Mouse (Mus musculus): Measurements from ENCODE around the gene Il2ra.
"Not testable (repeated sequence)": the region's sequence is repeated elsewhere in the genome, so short reads cannot be mapped to it uniquely, and the experiment has no call there.

The Il2ra gene

DNA sequence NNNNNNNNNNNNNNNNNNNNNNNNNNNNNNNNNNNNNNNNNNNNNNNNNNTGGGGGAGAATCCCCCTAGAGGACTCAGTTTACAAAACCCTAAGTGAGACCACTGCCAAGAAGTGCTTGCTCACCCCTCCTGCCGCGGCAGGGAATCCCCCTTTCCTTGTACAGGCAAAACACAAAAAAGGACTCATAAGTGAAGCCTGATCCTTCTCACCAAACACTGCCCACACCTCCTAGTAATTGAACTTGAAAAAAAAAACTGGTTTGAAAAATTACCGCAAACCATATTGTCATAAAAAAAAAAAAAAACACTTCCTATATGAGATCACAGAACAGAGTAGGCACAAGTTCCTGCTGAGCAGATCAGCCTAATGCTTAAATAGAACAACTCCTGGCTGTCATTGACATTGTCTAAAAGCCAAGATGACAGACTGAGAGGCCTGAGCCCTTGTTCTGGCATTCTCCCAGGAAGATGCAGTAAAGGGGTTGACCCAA, at the start of gene Il2ra:
Gene Il2ra, plus strand, starts transcription at position 357 of the 491 bp plus-strand sequence.
- DNase-seq, result no peak

- no peak for DNase-seq
Observed at GRCm38 (mm10) chr2:11596690-11597089, 45.9 kb upstream of the Il2ra start.

DNA sequence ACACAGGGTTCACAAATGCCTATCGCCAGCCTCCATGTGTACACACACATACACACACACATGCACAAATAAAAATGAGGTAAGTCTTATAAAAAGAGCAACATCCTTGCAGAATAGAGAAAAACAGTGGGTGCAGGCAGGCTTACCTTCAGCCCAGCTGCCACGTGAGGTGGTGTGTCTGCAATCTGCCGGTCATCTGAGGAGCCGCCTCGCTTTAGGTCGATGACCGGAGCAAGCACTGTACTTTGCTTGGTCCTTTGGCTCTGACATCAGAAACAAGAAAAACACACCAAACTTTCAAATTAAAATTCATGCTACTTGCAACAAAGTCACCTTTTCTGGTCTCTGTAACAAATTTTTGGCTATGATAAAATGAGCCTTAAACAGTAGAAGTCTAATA, 44.7 kb upstream of the Il2ra start:
- DNase-seq, result no peak

DNA sequence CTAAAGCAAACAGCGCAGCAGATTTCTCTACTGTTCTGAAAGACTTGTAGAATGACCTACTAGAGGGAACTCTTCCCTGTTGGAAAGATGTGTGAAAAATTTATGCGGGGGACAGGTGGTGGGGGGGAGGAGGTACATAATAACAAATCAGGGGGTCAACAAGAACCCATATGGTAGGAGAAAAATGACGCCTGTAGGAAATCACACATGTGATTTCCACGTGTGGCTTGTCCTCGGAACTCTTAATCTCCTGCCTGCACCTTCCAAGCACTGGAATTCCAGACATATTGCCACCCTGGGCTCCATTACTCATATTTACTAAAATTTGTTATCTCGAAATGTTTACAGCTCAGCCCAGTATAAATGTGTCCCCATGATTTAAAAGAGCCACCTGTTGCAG, 40.8 kb upstream of the Il2ra start:
- DNase-seq, result no peak

DNA sequence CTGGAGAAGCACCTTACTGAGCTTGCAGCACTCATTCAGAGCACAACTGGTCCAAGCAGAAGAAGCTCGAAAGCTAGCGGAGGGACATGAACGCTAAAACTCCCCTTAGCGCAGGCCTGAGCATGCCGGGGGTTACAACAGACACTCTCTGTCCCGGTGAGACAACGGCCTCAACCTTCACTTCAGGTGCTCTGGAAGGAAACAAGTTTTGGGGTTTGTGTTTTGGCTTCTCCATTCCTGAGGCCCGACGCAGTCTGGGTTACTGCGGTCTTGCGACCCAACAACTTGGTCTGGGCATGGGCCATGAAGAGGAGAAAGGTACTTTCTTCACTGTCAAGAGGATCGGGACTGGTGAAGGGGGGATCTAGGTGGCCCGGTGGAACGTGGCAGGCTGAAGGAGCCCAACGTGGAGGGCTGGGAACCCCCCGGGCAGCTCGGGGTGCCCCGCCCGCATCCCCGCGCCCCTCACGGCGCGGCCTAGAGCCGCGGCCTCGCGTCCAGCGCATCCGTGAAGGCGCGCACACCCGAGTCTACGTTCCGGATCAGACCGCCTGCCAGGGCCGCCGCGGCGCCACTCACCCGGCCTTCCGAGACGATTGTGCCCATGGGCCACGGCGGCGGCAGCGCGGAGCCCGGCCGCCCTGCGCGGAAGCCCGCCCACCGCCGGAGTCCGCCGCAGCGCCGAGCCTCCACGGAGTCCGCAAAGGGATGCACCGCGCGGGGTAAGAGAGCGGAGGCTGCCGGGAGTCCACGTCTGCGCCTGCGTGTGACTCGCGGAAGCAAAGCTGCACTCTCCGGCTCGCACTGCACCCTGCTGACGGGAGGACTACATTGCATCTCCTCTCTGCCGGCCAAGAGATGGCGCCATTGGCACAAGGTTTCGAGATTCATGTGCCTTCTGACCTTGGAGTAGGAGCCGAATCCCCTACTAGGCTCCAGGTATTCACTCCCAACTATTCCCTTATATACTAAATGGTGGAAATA, 39.8 kb upstream of the Il2ra start:
- DNase-seq, result peak; percentile 97

- DNase-seq, result no peak
Observed at GRCm38 (mm10) chr2:11604053-11604452, 38.6 kb upstream of the Il2ra start, which contains the start of gene Rbm17. Gene Rbm17, minus strand, starts transcription at chr2:11604153.

- no peak for DNase-seq
Observed at GRCm38 (mm10) chr2:11604911-11605310, 37.7 kb upstream of the Il2ra start.

- DNase-seq, result not testable (repeated sequence)
Observed at GRCm38 (mm10) chr2:11606718-11607117, 35.9 kb upstream of the Il2ra start.

GRCm38 (mm10) chr2:11612939-11613338, 29.7 kb upstream of the Il2ra start:
- not testable (repeated sequence) for DNase-seq

- no peak for DNase-seq
Observed at GRCm38 (mm10) chr2:11616846-11617245, 25.8 kb upstream of the Il2ra start.

- DNase-seq, result no peak
Observed at GRCm38 (mm10) chr2:11619598-11619997, 23.0 kb upstream of the Il2ra start.

DNA sequence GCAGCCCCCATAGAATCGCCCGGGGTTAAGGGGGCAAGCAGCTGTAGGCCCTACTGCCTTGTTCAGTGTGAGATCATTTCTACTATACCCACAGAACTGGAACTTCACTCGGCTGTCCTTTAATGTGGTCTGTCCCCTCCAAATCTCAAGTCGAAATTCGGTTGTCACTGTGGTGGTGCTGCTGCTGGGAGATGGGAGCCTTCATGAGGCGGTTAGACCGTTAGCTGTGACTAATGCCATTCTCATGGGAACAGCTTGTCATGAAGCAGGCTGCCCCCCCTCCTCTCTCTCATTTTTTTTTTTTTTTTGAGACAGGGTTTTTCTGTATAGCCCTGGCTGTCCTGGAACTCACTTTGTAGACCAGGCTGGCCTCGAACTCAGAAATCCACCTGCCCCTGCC, 19.4 kb upstream of the Il2ra start:
- no peak for DNase-seq

DNA sequence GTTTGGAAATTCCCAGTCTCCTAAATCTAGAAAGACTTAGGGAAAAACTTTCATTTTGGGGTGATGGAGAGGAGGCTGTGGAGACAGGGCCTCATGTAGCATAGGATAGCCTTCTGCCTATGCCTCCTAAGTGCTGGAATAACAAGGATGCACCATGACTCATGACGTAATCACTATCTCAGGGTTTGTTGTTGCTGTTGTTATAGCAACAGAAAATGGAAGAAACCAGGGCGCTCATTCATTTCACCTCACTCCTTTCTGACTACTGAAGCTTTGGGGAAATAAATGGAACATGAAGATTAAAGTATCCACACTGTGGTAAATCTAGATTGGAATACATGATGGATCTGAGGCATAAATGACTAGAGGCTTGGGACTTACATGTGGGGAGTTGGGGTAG, 18.9 kb upstream of the Il2ra start:
- no peak for DNase-seq

- no peak for DNase-seq
Observed at GRCm38 (mm10) chr2:11625890-11626289, 16.7 kb upstream of the Il2ra start, which contains the start of gene Gm17490. Gene Gm17490, minus strand, starts transcription at chr2:11626264.

DNA sequence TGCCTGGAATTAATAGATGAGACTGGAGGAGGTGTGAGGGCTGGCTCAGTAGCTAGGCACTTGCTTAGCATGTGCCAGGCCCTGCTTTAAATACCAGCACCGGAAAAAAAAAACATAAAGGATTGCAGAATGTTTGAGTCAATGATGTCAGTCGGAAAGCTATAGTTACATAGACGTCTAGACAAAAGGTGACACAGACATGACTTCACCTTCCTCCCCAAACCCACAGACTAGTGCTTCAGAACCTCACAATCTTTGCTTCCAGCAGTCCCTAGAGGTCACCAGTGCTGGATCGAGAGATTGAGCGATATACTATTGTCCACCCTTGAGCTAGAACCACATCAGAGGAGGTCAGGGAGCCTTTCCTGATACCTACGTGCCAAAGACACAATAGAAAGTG, 7.6 kb upstream of the Il2ra start:
- DNase-seq, result no peak

DNA sequence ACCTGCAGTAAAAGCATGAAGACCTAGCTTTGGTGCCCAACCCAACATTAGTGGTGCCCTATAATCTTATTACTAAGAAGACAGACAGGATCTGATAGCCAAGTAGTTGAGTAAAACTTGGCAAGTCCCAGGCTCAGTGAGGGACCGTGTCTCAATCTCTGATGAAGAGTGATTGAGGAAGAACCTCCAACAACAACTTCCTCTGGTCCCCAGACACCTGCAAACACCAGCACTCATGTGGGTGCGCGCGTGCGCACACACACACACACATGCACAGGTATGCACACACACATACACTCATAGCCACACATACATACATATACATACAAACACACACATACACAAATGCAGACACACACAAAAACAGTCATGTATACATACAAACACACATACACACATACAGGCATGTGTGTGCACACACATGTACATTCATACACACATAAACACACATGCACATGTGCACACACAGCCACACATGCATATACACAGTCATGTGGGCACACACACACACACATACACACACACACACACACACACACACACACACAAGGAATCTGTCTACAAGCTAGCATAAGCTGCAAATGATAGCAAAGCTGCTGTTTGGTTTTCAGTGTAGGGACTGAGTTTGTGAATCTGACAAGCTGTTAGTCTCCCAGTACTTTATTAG, 7.0 kb upstream of the Il2ra start:
- no peak for DNase-seq

DNA sequence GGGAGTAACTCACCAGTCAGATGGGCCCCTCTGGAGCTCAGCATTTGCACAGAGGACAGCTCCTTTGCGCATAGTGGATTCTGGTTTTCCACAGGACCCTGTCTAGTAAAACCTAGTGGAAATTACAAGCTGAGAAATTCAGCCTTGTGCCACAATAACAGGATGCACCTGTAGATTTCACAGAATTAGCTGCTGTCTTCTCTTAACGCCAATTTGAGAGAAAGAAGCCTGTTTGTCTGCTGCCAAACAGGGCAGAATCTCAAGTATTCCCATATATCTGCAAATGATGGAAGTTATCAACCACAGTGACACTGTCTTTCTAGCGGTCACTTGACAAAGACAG, 6.5 kb upstream of the Il2ra start:
- DNase-seq, result no peak

DNA sequence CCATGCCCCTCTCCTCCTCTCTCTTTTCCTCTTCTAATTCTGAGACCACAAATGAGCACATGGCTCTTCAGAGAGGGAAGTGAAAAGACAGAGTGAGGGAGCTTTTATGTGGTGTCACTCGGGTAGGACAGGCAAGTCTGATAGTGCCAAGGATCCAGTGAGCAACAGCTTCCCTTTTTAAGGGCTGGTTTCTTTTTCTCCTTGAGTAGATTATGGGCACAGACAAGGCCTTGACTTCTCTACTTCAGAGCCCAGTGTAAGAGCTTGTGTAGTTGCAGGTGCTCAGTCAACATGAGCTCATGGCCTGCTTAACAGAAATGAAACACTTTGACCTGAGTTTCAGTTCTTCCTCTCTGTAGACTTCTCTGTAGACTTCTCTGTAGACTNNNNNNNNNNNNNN, 5.5 kb upstream of the Il2ra start:
- DNase-seq, result no peak

DNA sequence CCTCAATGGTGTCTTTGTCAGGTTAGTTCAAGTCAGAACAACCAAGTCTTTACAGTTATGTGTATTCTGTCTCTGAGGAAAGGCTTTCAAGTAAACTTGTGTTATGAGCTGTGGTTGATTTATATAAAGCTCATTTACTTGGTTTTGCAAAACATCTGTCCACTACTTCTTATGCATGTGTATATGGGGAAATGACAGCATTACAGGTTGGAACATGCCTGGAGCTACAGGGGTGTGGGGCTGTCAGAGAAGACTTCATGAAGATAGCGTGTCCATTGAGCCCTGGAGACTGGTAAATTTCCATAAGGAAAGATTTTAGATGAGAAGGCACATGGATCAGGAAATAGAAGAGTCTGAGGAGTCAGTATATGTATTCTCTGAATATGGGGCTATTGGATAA, 1.4 kb downstream of the Il2ra start:
- no peak for DNase-seq

DNA sequence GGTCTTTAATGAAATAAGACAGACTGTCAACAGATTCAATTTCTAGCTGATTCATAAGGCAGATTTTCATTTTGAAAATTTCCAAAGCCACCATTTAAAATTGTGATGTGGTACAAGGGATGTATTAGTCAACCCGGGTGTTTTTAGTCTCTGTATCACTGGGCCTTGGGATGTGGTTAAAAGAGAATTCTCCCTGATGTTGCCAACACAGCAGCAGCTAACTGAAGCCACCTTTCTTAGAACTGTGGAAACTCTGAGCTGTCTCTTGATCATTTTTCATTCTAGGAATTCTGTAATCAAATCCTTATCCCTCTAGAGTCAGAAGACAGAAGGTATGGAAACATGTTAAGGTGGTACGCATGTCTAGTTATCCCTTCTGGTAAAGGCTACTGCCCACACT, 2.7 kb downstream of the Il2ra start:
- no peak for DNase-seq

DNA sequence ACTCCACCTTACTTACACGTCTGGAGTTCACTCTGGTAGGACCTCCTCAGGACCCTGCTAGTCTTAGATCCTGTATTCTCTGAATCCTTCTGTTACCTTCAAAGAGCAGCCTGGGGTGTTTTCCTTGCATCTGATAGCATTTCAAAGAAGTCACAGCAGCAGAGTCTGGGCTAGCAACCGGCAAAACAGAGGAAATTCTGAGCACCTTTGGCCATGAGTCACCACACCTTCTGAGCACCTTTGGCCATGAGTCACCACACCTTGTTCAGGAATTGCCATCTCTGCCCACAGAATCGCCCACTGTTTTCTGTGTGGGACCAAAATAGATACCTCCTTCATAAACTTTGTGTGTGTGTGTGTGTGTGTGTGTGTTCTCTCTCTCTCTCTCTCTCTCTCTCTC, 8.9 kb downstream of the Il2ra start:
- DNase-seq, result no peak

GRCm38 (mm10) chr2:11652196-11652595, 9.6 kb downstream of the Il2ra start:
- DNase-seq, result no peak

DNA sequence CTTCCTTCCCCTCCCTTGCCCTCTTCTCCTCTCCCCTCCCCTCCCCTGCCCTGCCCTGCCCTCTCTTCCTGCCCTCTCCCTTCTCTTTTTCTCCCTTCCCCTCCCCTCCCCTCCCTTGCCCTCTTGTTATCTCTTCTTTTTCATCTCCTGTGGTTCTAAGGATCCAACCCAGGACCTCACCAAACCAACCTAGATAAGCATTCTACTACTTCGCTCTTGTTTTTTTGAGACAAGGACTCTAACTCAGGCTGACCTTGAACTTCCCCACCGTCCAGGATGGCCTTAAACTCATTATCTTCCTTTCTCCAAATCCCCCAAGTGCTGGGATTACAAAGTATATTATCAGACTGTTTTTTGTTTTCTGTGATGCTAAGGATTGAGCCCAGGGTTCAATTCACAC, 10.2 kb downstream of the Il2ra start:
- no peak for DNase-seq

- no peak for DNase-seq
Observed at GRCm38 (mm10) chr2:11653330-11653729, 10.7 kb downstream of the Il2ra start.

All from retina, postnatal 1 day (tissue).